Mouse (Mus musculus) thymus, adult 2 months (tissue): ENCODE results near the gene 2210408I21Rik.

Experiments
- CTCF ChIP-seq: fragments of 200-500 bp; IDR thresholded peaks from 2 replicates; pipeline ENCODE4 v1.5.1; 2012; ENCODE audit warnings: mild to moderate bottlenecking, control low read depth, low read length, moderate library complexity, borderline replicate concordance; ENCODE audit not compliant: control insufficient read depth, poor library complexity, insufficient read depth; ENCODE audit errors: extremely low read depth
- POLR2A ChIP-seq: fragments of 200-500 bp; IDR thresholded peaks from 2 replicates; pipeline ENCODE4 v1.6.1; 2012; ENCODE audit warnings: mild to moderate bottlenecking, low read length, control low read depth, moderate library complexity; ENCODE audit not compliant: control insufficient read depth, poor library complexity, insufficient read depth; ENCODE audit errors: extremely low read depth

GRCm38 (mm10) chr13:77409804-77410203 lies 274.5 kb downstream of the 2210408I21Rik start:
- no peak for TF ChIP-seq POLR2A
- no peak for TF ChIP-seq CTCF
